Mouse (Mus musculus) bone marrow macrophage, adult 2 months (primary cell): ENCODE measurements around the gene Sfxn3.

Experiments used
- CTCF ChIP-seq: IDR thresholded peaks from 2 replicates; pipeline ENCODE4 v1.5.1; 2012; ENCODE audit warnings: low read depth, mild to moderate bottlenecking, low read length, moderate library complexity
- POLR2A ChIP-seq: IDR thresholded peaks from 2 replicates; pipeline ENCODE4 v1.6.1; 2012; ENCODE audit warnings: mild to moderate bottlenecking, low read depth, low read length, borderline replicate concordance

DNA sequence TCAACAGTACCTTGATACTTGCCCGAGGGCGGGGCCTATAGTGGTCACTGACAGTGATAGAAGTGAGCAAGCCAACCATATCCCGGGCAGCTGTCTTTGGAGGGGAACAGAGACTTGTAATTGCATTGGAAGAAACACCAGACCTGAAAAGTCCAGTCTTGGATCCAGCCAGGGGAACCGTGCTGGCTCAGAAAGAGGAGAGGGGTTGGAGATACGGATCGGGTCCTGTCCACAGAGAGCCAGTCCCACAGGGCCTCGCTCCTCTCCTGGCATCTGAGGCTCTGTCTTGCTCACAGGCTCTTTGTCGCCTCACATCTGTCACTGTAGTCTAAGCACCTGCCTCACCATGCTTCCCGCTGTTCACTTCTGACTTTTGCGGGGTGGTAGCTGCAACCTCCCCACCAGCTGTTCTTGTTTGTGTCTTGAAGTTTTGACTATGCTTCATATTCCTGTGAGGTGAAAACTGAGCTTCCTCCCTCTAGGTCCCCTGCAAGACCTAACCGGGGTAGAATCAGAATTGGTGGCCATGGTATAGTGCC is 2.8 kb upstream of the Sfxn3 start:
- TF ChIP-seq CTCF = no peak
- no peak for TF ChIP-seq POLR2A
